Mouse (Mus musculus): Measurements from ENCODE around the gene Frat2. TPM values are rescaled to one million over a fixed set of nuclear protein-coding genes. Genes with fewer than 3 reads are reported as not detected.

Frat2 gene
- total RNA-seq, 2 experiments from 2014 or later: 2.3 to 3.6 TPM

- ATAC-seq (replicated peaks; ENCODE audit: low FRiP score, poor library complexity, severe bottlenecking): no peak
Measured at GRCm38 (mm10) chr19:41796148-41796760, 51.7 kb downstream of the Frat2 start.

Other genes starting within 250 kb of the Frat2 start
- gene Slit1, start 104.5 kb downstream of the Frat2 start, total RNA-seq (2015; ENCODE audit: low replicate concordance): 0.42 TPM in 1 of 2 replicates, not detected in the other
- gene Slit1, start 104.5 kb downstream of the Frat2 start, total RNA-seq (2017; ENCODE audit: low replicate concordance): 0.14 and 0.51 TPM in 2 replicates
- gene Arhgap19, start 46.1 kb downstream of the Frat2 start, total RNA-seq (2015; ENCODE audit: low replicate concordance): 17.5 and 28.6 TPM in 2 replicates
- gene Arhgap19, start 46.1 kb downstream of the Frat2 start, total RNA-seq (2017; ENCODE audit: low replicate concordance): 28.1 and 28.3 TPM in 2 replicates
- gene Frat1, start 18.2 kb downstream of the Frat2 start, total RNA-seq (2015; ENCODE audit: low replicate concordance): 0.77 and 3.1 TPM in 2 replicates
- 2.1 and 5.3 TPM in 2 replicates for gene Frat1, start 18.2 kb downstream of the Frat2 start, total RNA-seq (2017; ENCODE audit: low replicate concordance)
- gene Rrp12, start 48.0 kb upstream of the Frat2 start, total RNA-seq (2015; ENCODE audit: low replicate concordance): 0.63 and 2.9 TPM in 2 replicates
- 2.4 and 2.6 TPM in 2 replicates for gene Rrp12, start 48.0 kb upstream of the Frat2 start, total RNA-seq (2017; ENCODE audit: low replicate concordance)
- 154 and 190 TPM in 2 replicates for gene Pgam1, start 63.8 kb upstream of the Frat2 start, total RNA-seq (2015; ENCODE audit: low replicate concordance)
- 58.1 and 69.4 TPM in 2 replicates for gene Pgam1, start 63.8 kb upstream of the Frat2 start, total RNA-seq (2017; ENCODE audit: low replicate concordance)
- 14.0 and 14.6 TPM in 2 replicates for gene Exosc1, start 85.3 kb upstream of the Frat2 start, total RNA-seq (2015; ENCODE audit: low replicate concordance)
- gene Exosc1, start 85.3 kb upstream of the Frat2 start, total RNA-seq (2017; ENCODE audit: low replicate concordance): 12.8 and 14.1 TPM in 2 replicates
- 20.2 and 22.6 TPM in 2 replicates for gene Zdhhc16, start 85.3 kb upstream of the Frat2 start, total RNA-seq (2015; ENCODE audit: low replicate concordance)
- 6.4 and 19.0 TPM in 2 replicates for gene Zdhhc16, start 85.3 kb upstream of the Frat2 start, total RNA-seq (2017; ENCODE audit: low replicate concordance)
- gene Mms19, start 133.0 kb upstream of the Frat2 start, total RNA-seq (2015; ENCODE audit: low replicate concordance): 10.0 and 27.0 TPM in 2 replicates
- gene Mms19, start 133.0 kb upstream of the Frat2 start, total RNA-seq (2017; ENCODE audit: low replicate concordance): 3.5 and 13.9 TPM in 2 replicates
- 1.9 and 3.7 TPM in 2 replicates for gene Ubtd1, start 133.6 kb upstream of the Frat2 start, total RNA-seq (2015; ENCODE audit: low replicate concordance)
- gene Ubtd1, start 133.6 kb upstream of the Frat2 start, total RNA-seq (2017; ENCODE audit: low replicate concordance): 2.4 and 3.7 TPM in 2 replicates
- not detected in 2 replicates for gene Ankrd2, start 187.9 kb upstream of the Frat2 start, total RNA-seq (2015; ENCODE audit: low replicate concordance)
- not detected in 2 replicates for gene Ankrd2, start 187.9 kb upstream of the Frat2 start, total RNA-seq (2017; ENCODE audit: low replicate concordance)
- 0.63 TPM in 1 of 2 replicates, not detected in the other for gene Hoga1, start 197.5 kb upstream of the Frat2 start, total RNA-seq (2015; ENCODE audit: low replicate concordance)
- gene Hoga1, start 197.5 kb upstream of the Frat2 start, total RNA-seq (2017; ENCODE audit: low replicate concordance): not detected in 2 replicates
- not detected in 2 replicates for gene 4933411K16Rik, start 204.1 kb upstream of the Frat2 start, total RNA-seq (2015; ENCODE audit: low replicate concordance)
- gene 4933411K16Rik, start 204.1 kb upstream of the Frat2 start, total RNA-seq (2017; ENCODE audit: low replicate concordance): 0.42 TPM in 1 of 2 replicates, not detected in the other
- not detected in 2 replicates for gene Morn4, start 238.2 kb upstream of the Frat2 start, total RNA-seq (2015; ENCODE audit: low replicate concordance)
- not detected in 2 replicates for gene Morn4, start 238.2 kb upstream of the Frat2 start, total RNA-seq (2017; ENCODE audit: low replicate concordance)
- 4.0 TPM in 2 replicates for gene Pi4k2a, start 242.3 kb upstream of the Frat2 start, total RNA-seq (2015; ENCODE audit: low replicate concordance)
- 3.4 and 6.6 TPM in 2 replicates for gene Pi4k2a, start 242.3 kb upstream of the Frat2 start, total RNA-seq (2017; ENCODE audit: low replicate concordance)